Mouse (Mus musculus) fibroblast of lung, adult 2 months (primary cell): ENCODE data around the gene Fbxw28.
"Not testable (repeated sequence)": the region's sequence is repeated elsewhere in the genome, so short reads cannot be mapped to it uniquely, and the experiment has no call there.

ENCODE experiments used
- DNase-seq: peaks from one replicate; pipeline ENCODE4 v3.0.0-alpha.2; 2011; ENCODE audit warnings: low read depth

Gene Fbxw28

DNA sequence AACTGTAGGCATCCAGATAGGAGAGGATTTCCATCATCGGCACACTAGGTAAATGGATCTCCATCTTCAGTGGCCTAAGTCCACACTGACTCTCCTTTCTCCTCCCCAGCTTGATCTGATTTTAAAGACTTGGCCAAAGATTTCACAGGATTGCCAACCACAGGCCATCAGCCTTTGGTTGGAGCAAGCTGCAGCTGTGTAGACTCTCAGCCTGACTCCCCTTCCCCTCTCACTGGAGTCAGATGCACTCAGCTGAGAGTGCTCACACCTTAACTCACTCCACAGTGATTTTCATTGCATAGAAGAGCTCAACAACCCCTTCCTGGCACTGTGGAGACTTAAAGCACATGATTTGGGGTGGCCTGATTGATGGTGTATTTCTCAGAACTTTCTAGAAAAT lies at the start of gene Fbxw28:
TSS of gene Fbxw28 (minus strand) at position 101 of the 400 bp plus-strand sequence.
- DNase-seq, result not testable (repeated sequence)

DNA sequence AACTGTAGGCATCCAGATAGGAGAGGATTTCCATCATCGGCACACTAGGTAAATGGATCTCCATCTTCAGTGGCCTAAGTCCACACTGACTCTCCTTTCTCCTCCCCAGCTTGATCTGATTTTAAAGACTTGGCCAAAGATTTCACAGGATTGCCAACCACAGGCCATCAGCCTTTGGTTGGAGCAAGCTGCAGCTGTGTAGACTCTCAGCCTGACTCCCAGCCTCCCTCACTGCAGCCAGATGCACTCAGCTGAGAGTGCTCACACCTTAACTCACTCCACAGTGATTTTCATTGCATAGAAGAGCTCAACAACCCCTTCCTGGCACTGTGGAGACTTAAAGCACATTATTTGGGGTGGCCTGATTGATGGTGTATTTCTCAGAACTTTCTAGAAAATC lies 51.9 kb downstream of the Fbxw28 start, which contains the start of gene Fbxw14:
TSS of gene Fbxw14 (minus strand) at position 101 of the 400 bp plus-strand sequence.
- DNase-seq, result not testable (repeated sequence)
